In genomic region chr7:126781661-126782370, GRCm38 (mm10) we compare ENCODE assay signal across 10 mouse cellular contexts. TPM values are rescaled to one million over a fixed set of nuclear protein-coding genes. Genes with fewer than 3 reads are reported as not detected.
A peak's percentile ranks its signal among the peaks of the same experiment; 100 is the strongest.
DNase-seq lines count a peak whose midpoint lies in the region; ATAC-seq lines count a peak whose summit lies in the region.
"Had no signal": no experiment of that assay in that cellular context is flagged by ENCODE, and none has a peak within 500 bp of the region (broad histone marks: within the 10 kb centered on the region; RNA-seq: fewer than 3 reads in every experiment).

No protein-coding gene starts in this region.

- no peak for ATAC-seq in heart, embryonic 13.5 days (ENCODE audit: extremely low read depth, insufficient number of reproducible peaks, low FRiP score, low TSS enrichment)
- no peak for ATAC-seq in embryonic facial prominence, embryonic 15.5 days (ENCODE audit: insufficient number of reproducible peaks, low FRiP score, low TSS enrichment, low read depth)
- no peak for ATAC-seq in intestine, embryonic 14.5 days (replicated peaks; ENCODE audit: low FRiP score, low TSS enrichment, low read depth)
- ATAC-seq in midbrain, embryonic 16.5 days: no peak

- H3K9ac ChIP-seq in heart, embryonic 13.5 days: peak overlapping the region; percentile 82
- no peak overlapping the region for H3K9ac ChIP-seq in embryonic facial prominence, embryonic 15.5 days
- peak overlapping the region; percentile 50 for H3K9ac ChIP-seq in intestine, embryonic 14.5 days (ENCODE audit: low read length)
- H3K9ac ChIP-seq in midbrain, embryonic 16.5 days (ENCODE audit: low read depth, low read length): peak overlapping the region; percentile 69; the same call in 1 of the 2 replicates

- WGBS in heart, embryonic 13.5 days: 37% methylated on average over 11 of the region's 11 CpGs
- WGBS in embryonic facial prominence, embryonic 15.5 days: 34% methylated on average over 11 of the region's 11 CpGs
- 34% methylated on average over 11 of the region's 11 CpGs for WGBS in intestine, embryonic 14.5 days
- whole genome bisulfite sequencing in midbrain, embryonic 16.5 days: 40% methylated on average over 11 of the region's 11 CpGs

- no peak for DNase-seq in heart, postnatal 36 days
- DNase-seq in intestine, embryonic 14.5 days (ENCODE audit: low spot score): no peak
- DNase-seq in right cerebral cortex, adult 2 months (ENCODE audit: low spot score in 2 of 2): no peak
- no peak for DNase-seq in adrenal gland, postnatal 25 days
- DNase-seq in embryo, embryonic 10 days (ENCODE audit: low spot score): no peak

- peak overlapping the region; percentile 87 for H3K4me2 ChIP-seq in heart, embryonic 13.5 days
- H3K4me2 ChIP-seq in embryonic facial prominence, embryonic 15.5 days (replicated peaks): peak overlapping the region; percentile 90
- H3K4me2 ChIP-seq in intestine, embryonic 14.5 days (ENCODE audit: low read length): peak overlapping the region; percentile 91
- H3K4me2 ChIP-seq in midbrain, embryonic 16.5 days (ENCODE audit: low read length): peak overlapping the region; percentile 73; the same call in 1 of the 2 replicates

- H3K4me3 ChIP-seq in heart, embryonic 13.5 days: peak overlapping the region; percentile 55
- no peak overlapping the region for H3K4me3 ChIP-seq in embryonic facial prominence, embryonic 15.5 days (replicated peaks)
- no peak overlapping the region for H3K4me3 ChIP-seq in intestine, embryonic 14.5 days (ENCODE audit: low read depth, low read length)
- H3K4me3 ChIP-seq in midbrain, embryonic 16.5 days (ENCODE audit: low read depth, low read length): no peak overlapping the region

- peak overlapping the region; percentile 4; the same call in 1 of the 2 replicates for H3K27ac ChIP-seq in heart, embryonic 13.5 days (replicated peaks)
- H3K27ac ChIP-seq in embryonic facial prominence, embryonic 15.5 days (replicated peaks): no peak overlapping the region
- H3K27ac ChIP-seq in intestine, embryonic 14.5 days (ENCODE audit: low read depth): no peak overlapping the region
- H3K27ac ChIP-seq in midbrain, embryonic 16.5 days (ENCODE audit: low read length): no peak overlapping the region

- H3K4me1 ChIP-seq in heart, embryonic 13.5 days: peaks cover 42% of the 10 kb centered on the region
- peaks cover 36% of the 10 kb centered on the region for H3K4me1 ChIP-seq in embryonic facial prominence, embryonic 15.5 days
- peaks cover 28% of the 10 kb centered on the region for H3K4me1 ChIP-seq in intestine, embryonic 14.5 days (replicated peaks; ENCODE audit: control insufficient read depth, insufficient read depth, low read length)
- peaks cover 26% of the 10 kb centered on the region for H3K4me1 ChIP-seq in midbrain, embryonic 16.5 days (ENCODE audit: control insufficient read depth, insufficient read depth, low read length)

- peaks cover 42% of the 10 kb centered on the region for H3K36me3 ChIP-seq in heart, embryonic 13.5 days
- peaks cover 40% of the 10 kb centered on the region for H3K36me3 ChIP-seq in embryonic facial prominence, embryonic 15.5 days
- peaks cover 39% of the 10 kb centered on the region for H3K36me3 ChIP-seq in intestine, embryonic 14.5 days (ENCODE audit: control insufficient read depth, insufficient read depth, low read length)
- peaks cover 19% of the 10 kb centered on the region for H3K36me3 ChIP-seq in midbrain, embryonic 16.5 days (ENCODE audit: control insufficient read depth, insufficient read depth, low read length)

- H3K9me3 ChIP-seq in heart, embryonic 13.5 days: no peaks in the 10 kb centered on the region
- no peaks in the 10 kb centered on the region for H3K9me3 ChIP-seq in embryonic facial prominence, embryonic 15.5 days (replicated peaks)
- H3K9me3 ChIP-seq in intestine, embryonic 14.5 days (ENCODE audit: control insufficient read depth, low read length): no peaks in the 10 kb centered on the region
- no peaks in the 10 kb centered on the region for H3K9me3 ChIP-seq in midbrain, embryonic 16.5 days (replicated peaks; ENCODE audit: control insufficient read depth, low read length, poor library complexity, severe bottlenecking)
- H3K9me3 ChIP-seq: G1E had no signal

- intact Hi-C loops in heart, postnatal 36 days (cut with DNase I): loop anchor here (5.0 kb wide), 1 partner anchor 280 kb away; the partner anchor contains the start of gene Atxn2l

- no peaks in the 10 kb centered on the region for H3K27me3 ChIP-seq in heart, embryonic 13.5 days (replicated peaks)
- H3K27me3 ChIP-seq in embryonic facial prominence, embryonic 15.5 days: no peaks in the 10 kb centered on the region
- no peaks in the 10 kb centered on the region for H3K27me3 ChIP-seq in intestine, embryonic 14.5 days (replicated peaks; ENCODE audit: control insufficient read depth, insufficient read depth, low read length)
- H3K27me3 ChIP-seq in midbrain, embryonic 16.5 days (ENCODE audit: control insufficient read depth, insufficient read depth, low read depth, low read length): no peaks in the 10 kb centered on the region

RNA-seq across cellular contexts. Expression of gene Tbx6, which starts 0.5 kb away (rescaled TPM):
- 0.32 and 0.33 TPM in 2 replicates for polyA plus RNA-seq in heart, embryonic 13.5 days (2015; fragmentation: Nextera tagmentation; extraction: Ambion mirVana)
- under 1 TPM; 0.24 to 0.44 TPM for total RNA-seq in heart, postnatal 36 days (2021)
- 0.71 and 0.81 TPM in 2 replicates for polyA plus RNA-seq in embryonic facial prominence, embryonic 15.5 days (2015; fragmentation: Nextera tagmentation; extraction: Ambion mirVana)
- polyA plus RNA-seq in intestine, embryonic 14.5 days (2014; fragmentation: Nextera tagmentation; extraction: Ambion mirVana): 0.36 and 0.47 TPM in 2 replicates
- 0.51 and 0.64 TPM in 2 replicates for polyA plus RNA-seq in midbrain, embryonic 16.5 days (2015; fragmentation: Nextera tagmentation; extraction: Ambion mirVana)
- total RNA-seq in adrenal gland, postnatal 25 days (2021): 0.67 and 1.6 TPM in 2 replicates

RNA-seq across cellular contexts. Expression of gene Ypel3, which starts 5.1 kb away (rescaled TPM):
- polyA plus RNA-seq in heart, embryonic 13.5 days (2015; fragmentation: Nextera tagmentation; extraction: Ambion mirVana): 79.1 and 86.2 TPM in 2 replicates
- total RNA-seq in heart, postnatal 36 days (2021): 100 to 1,000 TPM in 1 of 2 experiments, 10 to 100 TPM in 1; 91.4 to 110 TPM
- polyA plus RNA-seq in embryonic facial prominence, embryonic 15.5 days (2015; fragmentation: Nextera tagmentation; extraction: Ambion mirVana): 145 and 148 TPM in 2 replicates
- 105 and 106 TPM in 2 replicates for polyA plus RNA-seq in intestine, embryonic 14.5 days (2014; fragmentation: Nextera tagmentation; extraction: Ambion mirVana)
- 162 and 191 TPM in 2 replicates for polyA plus RNA-seq in midbrain, embryonic 16.5 days (2015; fragmentation: Nextera tagmentation; extraction: Ambion mirVana)
- total RNA-seq in adrenal gland, postnatal 25 days (2021): 122 and 181 TPM in 2 replicates

RNA-seq across cellular contexts. Expression of gene Ppp4c, which starts 10.5 kb away (rescaled TPM):
- polyA plus RNA-seq in heart, embryonic 13.5 days (2015; fragmentation: Nextera tagmentation; extraction: Ambion mirVana): 151 and 166 TPM in 2 replicates
- total RNA-seq in heart, postnatal 36 days (2021): 10 to 100 TPM; 36.1 to 36.5 TPM
- polyA plus RNA-seq in embryonic facial prominence, embryonic 15.5 days (2015; fragmentation: Nextera tagmentation; extraction: Ambion mirVana): 232 and 234 TPM in 2 replicates
- 277 and 280 TPM in 2 replicates for polyA plus RNA-seq in intestine, embryonic 14.5 days (2014; fragmentation: Nextera tagmentation; extraction: Ambion mirVana)
- polyA plus RNA-seq in midbrain, embryonic 16.5 days (2015; fragmentation: Nextera tagmentation; extraction: Ambion mirVana): 155 and 182 TPM in 2 replicates
- total RNA-seq in adrenal gland, postnatal 25 days (2021): 91.5 and 101 TPM in 2 replicates

RNA-seq across cellular contexts. Expression of gene Fam57b, which starts 15.7 kb away (rescaled TPM):
- polyA plus RNA-seq in heart, embryonic 13.5 days (2015; fragmentation: Nextera tagmentation; extraction: Ambion mirVana): 0.29 and 0.32 TPM in 2 replicates
- total RNA-seq in heart, postnatal 36 days (2021): 1 to 10 TPM; 8.2 to 9.7 TPM
- 0.53 and 0.71 TPM in 2 replicates for polyA plus RNA-seq in embryonic facial prominence, embryonic 15.5 days (2015; fragmentation: Nextera tagmentation; extraction: Ambion mirVana)
- 1.5 and 1.8 TPM in 2 replicates for polyA plus RNA-seq in intestine, embryonic 14.5 days (2014; fragmentation: Nextera tagmentation; extraction: Ambion mirVana)
- 55.0 and 61.1 TPM in 2 replicates for polyA plus RNA-seq in midbrain, embryonic 16.5 days (2015; fragmentation: Nextera tagmentation; extraction: Ambion mirVana)
- 17.2 and 17.3 TPM in 2 replicates for total RNA-seq in adrenal gland, postnatal 25 days (2021)
- total RNA-seq: neutrophil, adult 5-6 weeks had no signal

RNA-seq across cellular contexts. Expression of gene Gdpd3, which starts 15.7 kb away (rescaled TPM):
- 1.2 and 1.4 TPM in 2 replicates for polyA plus RNA-seq in heart, embryonic 13.5 days (2015; fragmentation: Nextera tagmentation; extraction: Ambion mirVana)
- total RNA-seq in heart, postnatal 36 days (2021): 1 to 10 TPM; 1.6 TPM
- polyA plus RNA-seq in embryonic facial prominence, embryonic 15.5 days (2015; fragmentation: Nextera tagmentation; extraction: Ambion mirVana): 11.1 and 12.4 TPM in 2 replicates
- 3.6 and 3.9 TPM in 2 replicates for polyA plus RNA-seq in intestine, embryonic 14.5 days (2014; fragmentation: Nextera tagmentation; extraction: Ambion mirVana)
- polyA plus RNA-seq in midbrain, embryonic 16.5 days (2015; fragmentation: Nextera tagmentation; extraction: Ambion mirVana): 0.95 and 1.5 TPM in 2 replicates
- total RNA-seq in adrenal gland, postnatal 25 days (2021): 6.5 and 7.5 TPM in 2 replicates
